Mouse (Mus musculus): ENCODE measurements around the gene Ces1b. TPM values are rescaled to one million over a fixed set of nuclear protein-coding genes. Genes with fewer than 3 reads are reported as not detected.

The Ces1b gene
- polyA plus RNA-seq (2012; rRNA removed), result 0.19 and 0.25 TPM in 2 replicates

- DNase-seq (ENCODE audit: low read depth, low spot score), result no peak
- 21% methylated on average over 2 of the region's 2 CpGs for WGBS
These were observed at the start of gene Ces1b for GRCm38 (mm10) chr8:93079887-93080286. Gene Ces1b, minus strand, starts transcription at chr8:93080017.

GRCm38 (mm10) chr8:93126476-93126875, 46.7 kb upstream of the Ces1b start:
- 62% methylated on average over 2 of the region's 2 CpGs for WGBS
- DNase-seq (ENCODE audit: low read depth, low spot score), result no peak

GRCm38 (mm10) chr8:93122005-93122404, 42.2 kb upstream of the Ces1b start:
- WGBS, result 93% methylated on average over 1 of the region's 1 CpGs
- DNase-seq (ENCODE audit: low read depth, low spot score), result no peak

- no peak for DNase-seq (ENCODE audit: low read depth, low spot score)
These were observed 15.6 kb upstream of the Ces1b start for GRCm38 (mm10) chr8:93095376-93095775.

GRCm38 (mm10) chr8:93091324-93091723, 11.5 kb upstream of the Ces1b start:
- 39% methylated on average over 1 of the region's 1 CpGs for WGBS
- DNase-seq (ENCODE audit: low read depth, low spot score), result no peak

- DNase-seq (ENCODE audit: low read depth, low spot score), result no peak
- 11% methylated on average over 2 of the region's 2 CpGs for WGBS
These were observed 8.9 kb upstream of the Ces1b start for GRCm38 (mm10) chr8:93088686-93089122.

- 33% methylated on average over 7 of the region's 7 CpGs for WGBS
- no peak for DNase-seq (ENCODE audit: low read depth, low spot score)
These were observed 8.4 kb upstream of the Ces1b start for GRCm38 (mm10) chr8:93088193-93088592.

GRCm38 (mm10) chr8:93075251-93075650, 4.6 kb downstream of the Ces1b start:
- WGBS, result 43% methylated on average over 4 of the region's 4 CpGs

GRCm38 (mm10) chr8:93063416-93064117, 16.2 kb downstream of the Ces1b start:
- DNase-seq (ENCODE audit: low read depth, low spot score), result no peak
- 38% methylated on average over 3 of the region's 3 CpGs for WGBS

More at GRCm38 (mm10) chr8:93075251-93075650, 4.6 kb downstream of the Ces1b start:
- no peak for DNase-seq (ENCODE audit: low read depth, low spot score)

GRCm38 (mm10) chr8:93059185-93059584, 20.6 kb downstream of the Ces1b start:
- WGBS, result 10% methylated on average over 2 of the region's 2 CpGs
- DNase-seq (ENCODE audit: low read depth, low spot score), result peak; percentile 48

GRCm38 (mm10) chr8:93055238-93055637, 24.6 kb downstream of the Ces1b start:
- no peak for DNase-seq (ENCODE audit: low read depth, low spot score)

GRCm38 (mm10) chr8:93048510-93049416, 31.1 kb downstream of the Ces1b start:
- 51% methylated on average over 4 of the region's 4 CpGs for WGBS
- no peak for DNase-seq (ENCODE audit: low read depth, low spot score)

More at GRCm38 (mm10) chr8:93055238-93055637, 24.6 kb downstream of the Ces1b start:
- 49% methylated on average over 2 of the region's 2 CpGs for WGBS

- WGBS, result 83% methylated on average over 3 of the region's 3 CpGs
- DNase-seq (ENCODE audit: low read depth, low spot score), result no peak
These were observed 31.7 kb downstream of the Ces1b start, which contains the start of gene Ces1a for GRCm38 (mm10) chr8:93048092-93048491. Gene Ces1a, minus strand, starts transcription at chr8:93048192.

- no peak for DNase-seq (ENCODE audit: low read depth, low spot score)
- WGBS, result 18% methylated on average over 1 of the region's 1 CpGs
These were observed 36.7 kb downstream of the Ces1b start for GRCm38 (mm10) chr8:93043083-93043482.

GRCm38 (mm10) chr8:93040776-93041567, 38.8 kb downstream of the Ces1b start:
- DNase-seq (ENCODE audit: low read depth, low spot score), result no peak
- WGBS, result 65% methylated on average over 4 of the region's 4 CpGs

GRCm38 (mm10) chr8:93040256-93040655, 39.6 kb downstream of the Ces1b start:
- DNase-seq (ENCODE audit: low read depth, low spot score), result no peak

GRCm38 (mm10) chr8:93038831-93039230, 41.0 kb downstream of the Ces1b start:
- DNase-seq (ENCODE audit: low read depth, low spot score), result no peak
- WGBS, result 15% methylated on average over 2 of the region's 2 CpGs

More at GRCm38 (mm10) chr8:93040256-93040655, 39.6 kb downstream of the Ces1b start:
- WGBS, result 68% methylated on average over 2 of the region's 2 CpGs

GRCm38 (mm10) chr8:93030664-93031063, 49.2 kb downstream of the Ces1b start:
- 40% methylated on average over 2 of the region's 2 CpGs for WGBS
- no peak for DNase-seq (ENCODE audit: low read depth, low spot score)

GRCm38 (mm10) chr8:93021738-93022137, 58.1 kb downstream of the Ces1b start:
- 61% methylated on average over 5 of the region's 5 CpGs for WGBS

GRCm38 (mm10) chr8:93014300-93014699, 65.5 kb downstream of the Ces1b start:
- no peak for DNase-seq (ENCODE audit: low read depth, low spot score)
- WGBS, result 43% methylated on average over 4 of the region's 4 CpGs

More at GRCm38 (mm10) chr8:93021738-93022137, 58.1 kb downstream of the Ces1b start:
- DNase-seq (ENCODE audit: low read depth, low spot score), result no peak
